Mouse (Mus musculus) MEL (cell line): ENCODE measurements around the gene Gm10031.

ENCODE experiments used
- CHD1 ChIP-seq: IDR thresholded peaks from 2 replicates; pipeline ENCODE4 v1.6.1; 2012; ENCODE audit warnings: low read depth, mild to moderate bottlenecking, inconsistent platforms, low read length, improper control_type of control experiment
- CTCF ChIP-seq, 3 experiments: IDR thresholded peaks in 2 of 3; conservative IDR thresholded peaks in 1 of 3; 2 replicates each; pipeline ENCODE4 v1.5.1; 2011 to 2012; ENCODE audit warnings: low read length in 3 of 3, low read depth in 2 of 3, mild to moderate bottlenecking in 2 of 3, improper control_type of control experiment in 1 of 3, inconsistent platforms in 1 of 3, mixed read lengths in 1 of 3, moderate library complexity in 1 of 3; ENCODE audit not compliant: control insufficient read depth in 1 of 3, insufficient read depth in 1 of 3, poor library complexity in 1 of 3, severe bottlenecking in 1 of 3
- GABPA ChIP-seq: IDR thresholded peaks from 2 replicates; pipeline ENCODE4 v1.6.1; 2012; ENCODE audit warnings: low read depth, mild to moderate bottlenecking, inconsistent platforms, low read length, improper control_type of control experiment, moderate library complexity
- NELFE ChIP-seq: IDR thresholded peaks from 2 replicates; pipeline ENCODE4 v1.6.1; 2011; ENCODE audit warnings: low read depth, low read length, improper control_type of control experiment
- RAD21 ChIP-seq: IDR thresholded peaks from 2 replicates; pipeline ENCODE4 v1.6.1; 2011; ENCODE audit warnings: mild to moderate bottlenecking, low read depth, low read length, improper control_type of control experiment
- TAL1 ChIP-seq: IDR thresholded peaks from 2 replicates; pipeline ENCODE4 v1.6.1; 2012; ENCODE audit warnings: mild to moderate bottlenecking, inconsistent platforms, low read length, moderate library complexity, mixed read lengths
- USF2 ChIP-seq, 2 experiments: IDR thresholded peaks; 2 replicates each; pipeline ENCODE4 v1.6.1; 2011 to 2012; ENCODE audit warnings: improper control_type of control experiment in 2 of 2, low read length in 2 of 2, borderline replicate concordance in 1 of 2, inconsistent platforms in 1 of 2, low read depth in 1 of 2, mild to moderate bottlenecking in 1 of 2; ENCODE audit not compliant: insufficient read depth in 1 of 2

DNA sequence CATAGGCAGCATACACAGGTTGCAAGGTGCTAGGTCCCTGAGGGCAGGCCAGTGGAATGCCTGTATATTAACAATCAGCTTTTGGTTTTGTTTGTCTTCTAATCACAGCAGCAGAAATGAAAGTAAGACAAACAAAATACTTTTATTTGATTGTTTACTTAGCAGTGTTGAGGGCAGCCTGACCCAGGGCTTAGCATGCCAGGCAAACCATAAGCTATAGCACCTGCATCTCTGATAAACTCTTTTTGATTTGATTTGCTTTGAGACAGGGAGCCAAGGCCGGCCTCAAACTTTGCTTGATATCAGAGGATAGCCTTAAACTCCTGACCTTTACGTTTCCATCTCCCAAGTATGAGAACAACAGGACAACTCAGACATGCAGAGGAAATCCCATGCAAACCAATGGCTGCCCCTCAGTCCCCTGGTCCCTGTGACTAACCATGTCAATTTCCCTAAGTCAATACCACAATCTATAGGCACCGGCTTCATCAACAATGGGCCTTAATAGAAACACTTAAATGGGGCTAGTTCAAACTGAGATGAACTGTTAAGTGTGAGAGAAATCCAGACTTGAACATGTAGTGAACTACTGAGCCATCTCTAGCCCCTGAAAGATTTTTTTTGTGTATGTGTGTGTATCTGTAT lies 3.6 kb upstream of the Gm10031 start:
- TF ChIP-seq RAD21 (no peak), TAL1 (no peak), CHD1 (no peak), GABPA (no peak), CTCF (IDR thresholded peaks at IDR 0.05 in 2 of 3, conservative IDR thresholded peaks at IDR 0.05 in 1 of 3; ENCODE audit: control insufficient read depth in 1 of 3, insufficient read depth in 1 of 3, low read depth in 2 of 3, low read length in 3 of 3, poor library complexity in 1 of 3, severe bottlenecking in 1 of 3) (no peak), NELFE (no peak), USF2 (IDR thresholded peaks at IDR 0.05; ENCODE audit: borderline replicate concordance in 1 of 2, insufficient read depth in 1 of 2, low read depth in 1 of 2, low read length in 2 of 2) (no peak)
